Mouse (Mus musculus) c-Kit-positive CD71-positive TER-119-positive erythroid progenitor cells, embryonic 14.5 days (primary cell): ENCODE measurements around the gene Olfr693.
"Not testable (repeated sequence)": the region's sequence is repeated elsewhere in the genome, so short reads cannot be mapped to it uniquely, and the experiment has no call there.

ENCODE experiments used
- DNase-seq: peaks from one replicate; pipeline ENCODE4 v3.0.0-alpha.2; 2013; ENCODE audit warnings: low spot score

Olfr693 gene

GRCm38 (mm10) chr7:106680484-106680883 is at the start of gene Olfr693:
Olfr693 (minus strand) TSS chr7:106680584.
- DNase-seq: no peak

- not testable (repeated sequence) for DNase-seq
These were observed 45.3 kb upstream of the Olfr693 start for GRCm38 (mm10) chr7:106725654-106726053.

GRCm38 (mm10) chr7:106716296-106716695 is 35.9 kb upstream of the Olfr693 start, which contains the start of gene Olfr695:
Olfr695 (minus strand) TSS chr7:106716396.
- DNase-seq: no peak

GRCm38 (mm10) chr7:106711463-106711862 is 31.1 kb upstream of the Olfr693 start:
- DNase-seq: no peak

- not testable (repeated sequence) for DNase-seq
These were observed 27.3 kb upstream of the Olfr693 start for GRCm38 (mm10) chr7:106707705-106708104.

GRCm38 (mm10) chr7:106696891-106697290 is 16.5 kb upstream of the Olfr693 start:
- DNase-seq: no peak

GRCm38 (mm10) chr7:106692976-106693375 is 12.6 kb upstream of the Olfr693 start:
- no peak for DNase-seq

GRCm38 (mm10) chr7:106691714-106692113 is 11.3 kb upstream of the Olfr693 start, which contains the start of gene Olfr694:
Olfr694 (minus strand) TSS chr7:106691814.
- no peak for DNase-seq

- DNase-seq: no peak
These were observed 5.0 kb upstream of the Olfr693 start for GRCm38 (mm10) chr7:106685382-106685781.

- DNase-seq: no peak
These were observed 28.1 kb downstream of the Olfr693 start for GRCm38 (mm10) chr7:106652344-106652652.

- peak; percentile 66 for DNase-seq
These were observed 28.6 kb downstream of the Olfr693 start for GRCm38 (mm10) chr7:106651555-106652343.

- DNase-seq: no peak
These were observed 30.6 kb downstream of the Olfr693 start for GRCm38 (mm10) chr7:106649774-106650173.

GRCm38 (mm10) chr7:106645261-106645660 is 35.1 kb downstream of the Olfr693 start:
- no peak for DNase-seq

GRCm38 (mm10) chr7:106644222-106644870 is 36.0 kb downstream of the Olfr693 start:
- no peak for DNase-seq

GRCm38 (mm10) chr7:106640839-106641238 is 39.5 kb downstream of the Olfr693 start:
- no peak for DNase-seq

GRCm38 (mm10) chr7:106635560-106635959 is 44.8 kb downstream of the Olfr693 start:
- DNase-seq: no peak
